Comparison of ENCODE assay signal across 11 mouse cellular contexts in the genomic region with DNA sequence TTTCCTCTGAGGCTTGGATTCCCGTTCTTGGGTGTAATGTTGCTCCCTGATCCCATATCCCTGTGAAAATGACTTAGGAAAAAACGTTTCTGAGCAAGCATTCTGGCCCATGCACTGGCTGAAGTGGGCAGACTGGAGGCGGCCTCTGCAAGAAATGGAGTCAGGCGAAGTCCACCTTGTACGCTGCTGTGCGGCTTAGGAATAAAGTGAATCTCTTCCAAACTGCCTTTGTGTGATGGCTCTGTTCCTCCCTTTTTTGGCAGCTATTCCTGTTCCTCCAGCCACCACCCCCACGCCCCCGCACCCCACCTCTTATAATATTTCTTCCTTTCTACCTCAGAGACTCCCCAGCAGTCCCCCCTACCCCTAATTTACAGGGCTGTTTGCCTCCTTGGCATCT. TPM values are rescaled to one million over a fixed set of nuclear protein-coding genes. Genes with fewer than 3 reads are reported as not detected.
DNase-seq lines count a peak whose midpoint lies in the region; ATAC-seq lines count a peak whose summit lies in the region.
"Had no signal": no experiment of that assay in that cellular context is flagged by ENCODE, and none has a peak within 500 bp of the region (broad histone marks: within the 10 kb centered on the region; RNA-seq: fewer than 3 reads in every experiment).

No protein-coding gene starts in this region.

- no peak for DNase-seq in kidney, postnatal 36 days
- DNase-seq in midbrain, embryonic 10.5 days (ENCODE audit: low spot score) = no peak
- DNase-seq in layer of hippocampus, adult 11-12 months (ENCODE audit: low spot score) = no peak
- DNase-seq in adrenal gland, postnatal 14 days = no peak
- no peak for DNase-seq in frontal cortex, postnatal 25 days (ENCODE audit: low spot score in 2 of 2)

- peak; percentile 2; the same call in 1 of the 2 replicates for ATAC-seq in kidney, embryonic 14.5 days (ENCODE audit: low FRiP score, low TSS enrichment)
- ATAC-seq in embryonic facial prominence, embryonic 12.5 days (ENCODE audit: insufficient number of reproducible peaks, insufficient read depth, low FRiP score, low TSS enrichment) = no peak
- ATAC-seq in forebrain, embryonic 16.5 days = peak; percentile 7

- H3K36me3 ChIP-seq in kidney, embryonic 14.5 days (ENCODE audit: control insufficient read depth, insufficient read depth, low read length) = peaks cover 20% of the 10 kb centered on the region
- H3K36me3 ChIP-seq in embryonic facial prominence, embryonic 12.5 days = peaks cover 7% of the 10 kb centered on the region; the same call in 1 of the 2 replicates
- H3K36me3 ChIP-seq in forebrain, embryonic 16.5 days (ENCODE audit: control insufficient read depth, insufficient read depth) = no peaks in the 10 kb centered on the region
- H3K36me3 ChIP-seq in midbrain, embryonic 10.5 days = peaks cover 35% of the 10 kb centered on the region

- peak overlapping the region; percentile 30 for H3K4me2 ChIP-seq in kidney, embryonic 14.5 days (replicated peaks; ENCODE audit: low read depth, low read length)
- H3K4me2 ChIP-seq in embryonic facial prominence, embryonic 12.5 days (replicated peaks) = peak overlapping the region; percentile 43
- peak overlapping the region; percentile 55 for H3K4me2 ChIP-seq in forebrain, embryonic 16.5 days (ENCODE audit: low read length)

- peak overlapping the region; percentile 23; the same call in 1 of the 2 replicates for H3K9ac ChIP-seq in kidney, embryonic 14.5 days (ENCODE audit: low read depth, low read length)
- 0 out of 2 replicates have a peak overlapping the region, but pooled peaks have one; percentile 37 for H3K9ac ChIP-seq in embryonic facial prominence, embryonic 12.5 days
- peak overlapping the region; percentile 63 for H3K9ac ChIP-seq in forebrain, embryonic 16.5 days (replicated peaks; ENCODE audit: low read depth, low read length)

- no peaks in the 10 kb centered on the region for H3K27me3 ChIP-seq in kidney, embryonic 14.5 days (ENCODE audit: control insufficient read depth, insufficient read depth, low read length)
- H3K27me3 ChIP-seq in embryonic facial prominence, embryonic 12.5 days = no peaks in the 10 kb centered on the region
- no peaks in the 10 kb centered on the region for H3K27me3 ChIP-seq in forebrain, embryonic 16.5 days (replicated peaks; ENCODE audit: control insufficient read depth, insufficient read depth, low read length)
- H3K27me3 ChIP-seq in midbrain, embryonic 10.5 days (ENCODE audit: low read depth, poor library complexity, severe bottlenecking) = no peaks in the 10 kb centered on the region

- no peak overlapping the region; the same call in 1 of the 2 replicates for H3K4me3 ChIP-seq in kidney, embryonic 14.5 days (ENCODE audit: low read length)
- H3K4me3 ChIP-seq in embryonic facial prominence, embryonic 12.5 days = no peak overlapping the region
- peak overlapping the region; percentile 40 for H3K4me3 ChIP-seq in forebrain, embryonic 16.5 days (replicated peaks; ENCODE audit: low read length)
- H3K4me3 ChIP-seq in midbrain, embryonic 10.5 days = peak overlapping the region; percentile 55

- no peaks in the 10 kb centered on the region for H3K9me3 ChIP-seq in kidney, embryonic 14.5 days (ENCODE audit: control insufficient read depth, low read length)
- no peaks in the 10 kb centered on the region for H3K9me3 ChIP-seq in embryonic facial prominence, embryonic 12.5 days
- H3K9me3 ChIP-seq in forebrain, embryonic 16.5 days (ENCODE audit: control insufficient read depth, low read length) = no peaks in the 10 kb centered on the region
- H3K9me3 ChIP-seq in midbrain, embryonic 10.5 days (replicated peaks) = no peaks in the 10 kb centered on the region
- H3K9me3 ChIP-seq: G1E had no signal

- WGBS in kidney, embryonic 14.5 days = 19% methylated on average over 8 of the region's 8 CpGs
- WGBS in embryonic facial prominence, embryonic 12.5 days = 42% methylated on average over 8 of the region's 8 CpGs
- 6% methylated on average over 8 of the region's 8 CpGs for WGBS in forebrain, embryonic 16.5 days
- WGBS in midbrain, embryonic 10.5 days = 28% methylated on average over 8 of the region's 8 CpGs

- peaks cover 83% of the 10 kb centered on the region for H3K4me1 ChIP-seq in kidney, embryonic 14.5 days (ENCODE audit: control insufficient read depth, insufficient read depth, low read length)
- peaks cover 95% of the 10 kb centered on the region for H3K4me1 ChIP-seq in embryonic facial prominence, embryonic 12.5 days
- peaks cover 67% of the 10 kb centered on the region for H3K4me1 ChIP-seq in forebrain, embryonic 16.5 days (replicated peaks; ENCODE audit: control insufficient read depth, insufficient read depth, low read length)
- peaks cover 98% of the 10 kb centered on the region for H3K4me1 ChIP-seq in midbrain, embryonic 10.5 days

- H3K27ac ChIP-seq in kidney, embryonic 14.5 days (ENCODE audit: low read depth, low read length) = peak overlapping the region; percentile 98
- peak overlapping the region; percentile 96 for H3K27ac ChIP-seq in embryonic facial prominence, embryonic 12.5 days
- peak overlapping the region; percentile 97 for H3K27ac ChIP-seq in forebrain, embryonic 16.5 days (ENCODE audit: low read length)
- H3K27ac ChIP-seq in midbrain, embryonic 10.5 days (replicated peaks) = peak overlapping the region; percentile 98

RNA-seq across cellular contexts. Expression of gene Gpr84, which starts 10.8 kb away (rescaled TPM):
- polyA plus RNA-seq in kidney, embryonic 14.5 days (2014; fragmentation: Nextera tagmentation; extraction: Ambion mirVana) = 0.47 and 0.69 TPM in 2 replicates
- polyA plus RNA-seq in embryonic facial prominence, embryonic 12.5 days (2016; fragmentation: Nextera tagmentation; extraction: Ambion mirVana) = 0.47 and 0.67 TPM in 2 replicates
- 0.24 and 0.73 TPM in 2 replicates for polyA plus RNA-seq in forebrain, embryonic 16.5 days (2015; fragmentation: Nextera tagmentation; extraction: Ambion mirVana)
- polyA plus RNA-seq in midbrain, embryonic 10.5 days (2016; fragmentation: Nextera tagmentation; extraction: Ambion mirVana) = 0.32 and 0.47 TPM in 2 replicates
- not detected in 2 replicates for total RNA-seq in adrenal gland, postnatal 14 days (2021)
- total RNA-seq: G1E; gastrocnemius, adult 8-10 months had no signal
- polyA plus RNA-seq: G1E had no signal

RNA-seq across cellular contexts. Expression of gene Copz1, which starts 27.1 kb away (rescaled TPM):
- polyA plus RNA-seq in kidney, embryonic 14.5 days (2014; fragmentation: Nextera tagmentation; extraction: Ambion mirVana) = 290 and 322 TPM in 2 replicates
- polyA plus RNA-seq in embryonic facial prominence, embryonic 12.5 days (2016; fragmentation: Nextera tagmentation; extraction: Ambion mirVana) = 257 and 268 TPM in 2 replicates
- 221 TPM in 2 replicates for polyA plus RNA-seq in forebrain, embryonic 16.5 days (2015; fragmentation: Nextera tagmentation; extraction: Ambion mirVana)
- 288 and 291 TPM in 2 replicates for polyA plus RNA-seq in midbrain, embryonic 10.5 days (2016; fragmentation: Nextera tagmentation; extraction: Ambion mirVana)
- total RNA-seq in adrenal gland, postnatal 14 days (2021) = 118 and 125 TPM in 2 replicates

RNA-seq across cellular contexts. Expression of gene Zfp385a, which starts 40.2 kb away (rescaled TPM):
- 12.3 and 18.2 TPM in 2 replicates for polyA plus RNA-seq in kidney, embryonic 14.5 days (2014; fragmentation: Nextera tagmentation; extraction: Ambion mirVana)
- polyA plus RNA-seq in embryonic facial prominence, embryonic 12.5 days (2016; fragmentation: Nextera tagmentation; extraction: Ambion mirVana) = 12.6 and 14.5 TPM in 2 replicates
- polyA plus RNA-seq in forebrain, embryonic 16.5 days (2015; fragmentation: Nextera tagmentation; extraction: Ambion mirVana) = 12.2 and 13.1 TPM in 2 replicates
- polyA plus RNA-seq in midbrain, embryonic 10.5 days (2016; fragmentation: Nextera tagmentation; extraction: Ambion mirVana) = 24.3 and 25.5 TPM in 2 replicates
- total RNA-seq in adrenal gland, postnatal 14 days (2021) = 18.7 and 19.9 TPM in 2 replicates

RNA-seq across cellular contexts. Expression of gene Nfe2, which starts 41.4 kb away (rescaled TPM):
- polyA plus RNA-seq in kidney, embryonic 14.5 days (2014; fragmentation: Nextera tagmentation; extraction: Ambion mirVana) = 3.1 and 3.9 TPM in 2 replicates
- polyA plus RNA-seq in embryonic facial prominence, embryonic 12.5 days (2016; fragmentation: Nextera tagmentation; extraction: Ambion mirVana) = 4.9 and 5.2 TPM in 2 replicates
- polyA plus RNA-seq in forebrain, embryonic 16.5 days (2015; fragmentation: Nextera tagmentation; extraction: Ambion mirVana) = 0.30 and 0.39 TPM in 2 replicates
- 5.6 and 6.4 TPM in 2 replicates for polyA plus RNA-seq in midbrain, embryonic 10.5 days (2016; fragmentation: Nextera tagmentation; extraction: Ambion mirVana)
- 1.0 and 4.7 TPM in 2 replicates for total RNA-seq in adrenal gland, postnatal 14 days (2021)
- total RNA-seq: gastrocnemius, adult 8-10 months; left cerebral cortex, postnatal 25 days had no signal

RNA-seq across cellular contexts. Expression of gene Hnrnpa1, which starts 59.4 kb away (rescaled TPM):
- 1,180 and 1,314 TPM in 2 replicates for polyA plus RNA-seq in kidney, embryonic 14.5 days (2014; fragmentation: Nextera tagmentation; extraction: Ambion mirVana)
- polyA plus RNA-seq in embryonic facial prominence, embryonic 12.5 days (2016; fragmentation: Nextera tagmentation; extraction: Ambion mirVana) = 1,204 and 1,244 TPM in 2 replicates
- 935 and 1,030 TPM in 2 replicates for polyA plus RNA-seq in forebrain, embryonic 16.5 days (2015; fragmentation: Nextera tagmentation; extraction: Ambion mirVana)
- 1,542 and 1,692 TPM in 2 replicates for polyA plus RNA-seq in midbrain, embryonic 10.5 days (2016; fragmentation: Nextera tagmentation; extraction: Ambion mirVana)
- total RNA-seq in adrenal gland, postnatal 14 days (2021) = 273 and 322 TPM in 2 replicates

Comparison
In these comparisons a context has a peak if more than half of its experiments do, and no peak if none do; other contexts are left out.
1. H3K4me3 ChIP-seq: peak in forebrain, embryonic 16.5 days (single experiment) and midbrain, embryonic 10.5 days (single experiment); none in kidney, embryonic 14.5 days (single experiment) and embryonic facial prominence, embryonic 12.5 days (single experiment).
2. Peak in every context shown above with its lines, with median percentiles within 50 percentile points of each other: H3K27ac ChIP-seq, H3K4me2 ChIP-seq and H3K9ac ChIP-seq.